Mouse (Mus musculus) layer of hippocampus, adult 2 months (tissue): Measurements from ENCODE around the gene Clec4e. TPM values are rescaled to one million over a fixed set of nuclear protein-coding genes. Genes with fewer than 3 reads are reported as not detected.
"Not testable (repeated sequence)": the region's sequence is repeated elsewhere in the genome, so short reads cannot be mapped to it uniquely, and the experiment has no call there.

ENCODE experiments used
- DNase-seq, 2 experiments: peaks; one replicate each; pipeline ENCODE4 v3.0.0; 2022; ENCODE audit warnings: low spot score in 2 of 2
- H3K27ac ChIP-seq: fragments of 200-600 bp; 2 replicates; pipeline ENCODE4 v1.8.1; 2022
- H3K4me3 ChIP-seq: fragments of 200-600 bp; 2 replicates; pipeline ENCODE4 v1.8.1; 2022; ENCODE audit warnings: mild to moderate bottlenecking
- CTCF ChIP-seq: fragments of 200-600 bp; conservative IDR thresholded peaks from 2 replicates; pipeline ENCODE4 v1.8.1; 2022; ENCODE audit warnings: antibody characterized with exemption, mild to moderate bottlenecking, moderate library complexity
- total RNA-seq, 2 experiments: library from RNA; stranded (reverse); gene quantifications; 2 replicates each; pipeline ENCODE4 v1.2.3; 2021

Gene Clec4e
- total RNA-seq, 2 experiments from 2014 or later, result not detected

DNA sequence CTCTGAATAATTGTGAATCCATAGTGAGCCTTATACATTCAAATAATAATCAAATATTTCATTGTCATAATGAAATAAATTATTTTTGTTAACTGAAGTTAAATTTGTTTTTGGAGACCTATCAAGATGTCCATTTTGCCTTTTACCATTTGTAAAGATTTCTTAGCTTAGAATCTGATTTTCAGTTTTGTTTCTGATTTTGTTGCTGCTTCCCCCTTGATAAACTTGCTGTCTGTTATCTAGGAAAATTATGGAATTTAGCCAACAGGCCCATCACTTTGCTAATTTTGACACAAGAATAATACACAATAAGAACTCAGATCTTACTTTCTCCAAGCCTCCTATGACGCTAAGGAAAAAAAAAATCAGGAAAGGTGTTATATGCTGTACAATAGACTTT lies 28.8 kb downstream of the Clec4e start:
- no peak overlapping the region for H3K27ac ChIP-seq
- no peak for TF ChIP-seq CTCF
- no peak overlapping the region for H3K4me3 ChIP-seq
- no peak for DNase-seq

DNA sequence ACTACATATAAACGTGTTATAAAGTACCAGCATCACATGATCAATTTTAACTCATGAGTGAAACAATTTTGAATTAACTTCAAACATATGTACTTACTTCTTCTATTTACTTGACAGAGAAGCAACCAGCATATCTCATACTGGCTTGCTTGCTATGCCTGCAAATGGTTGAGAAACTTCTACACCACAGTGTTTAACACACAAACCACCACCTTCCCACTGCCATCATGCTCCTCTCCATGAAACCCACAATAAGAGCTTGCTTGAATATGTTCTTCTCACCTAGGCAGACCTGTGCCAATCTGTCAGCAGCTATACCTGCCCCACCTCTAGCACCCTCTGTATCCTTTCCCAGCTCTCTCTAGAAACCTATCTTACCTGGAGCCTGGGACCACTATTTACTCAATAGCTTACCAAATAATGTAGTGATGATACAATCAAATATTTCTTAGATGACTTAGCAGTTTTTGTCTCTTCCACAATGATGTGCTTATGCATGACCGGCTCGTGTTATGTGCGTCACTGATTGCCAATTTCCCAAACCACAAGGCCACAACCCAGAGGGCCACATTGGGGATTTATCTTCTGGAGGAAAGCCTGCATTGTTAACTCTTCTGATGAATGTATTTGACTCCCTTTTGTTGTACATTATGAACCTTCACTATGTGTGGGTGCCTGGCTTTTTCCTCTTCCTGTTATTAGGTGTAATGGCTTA lies 29.6 kb downstream of the Clec4e start:
- DNase-seq, result no peak
- no peak overlapping the region for H3K4me3 ChIP-seq
- no peak for TF ChIP-seq CTCF
- no peak overlapping the region for H3K27ac ChIP-seq

GRCm38 (mm10) chr6:123258946-123259345 lies 30.7 kb downstream of the Clec4e start:
- 0 out of 2 replicates have a peak, but pooled peaks have one; percentile 23 for TF ChIP-seq CTCF
- Histone ChIP-seq H3K27ac (no peak overlapping the region), H3K4me3 (no peak overlapping the region)
- DNase-seq, result no peak

- no peak for DNase-seq
- Histone ChIP-seq H3K4me3 (no peak overlapping the region), H3K27ac (no peak overlapping the region)
- TF ChIP-seq CTCF, result no peak
These were observed 36.9 kb downstream of the Clec4e start for GRCm38 (mm10) chr6:123252735-123253134.

- DNase-seq, result not testable (repeated sequence)
These were observed 40.8 kb downstream of the Clec4e start for GRCm38 (mm10) chr6:123248862-123249261.

DNA sequence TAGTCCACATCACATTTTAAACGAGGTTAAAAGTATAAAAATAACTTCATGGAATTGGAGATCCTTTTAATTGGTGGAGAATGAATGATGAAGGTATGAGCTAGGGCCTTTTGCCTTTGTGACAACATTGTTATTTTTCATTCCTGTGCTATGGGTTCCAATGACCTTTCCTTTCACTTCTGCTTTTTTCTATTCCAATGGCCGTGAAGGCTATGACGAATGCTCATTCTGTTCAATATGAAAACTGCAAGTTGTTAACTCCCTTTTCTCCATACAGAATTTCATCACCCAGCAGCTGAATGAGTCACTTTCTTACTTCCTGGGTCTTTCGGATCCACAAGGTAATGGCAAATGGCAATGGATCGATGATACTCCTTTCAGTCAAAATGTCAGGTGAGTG lies 45.5 kb downstream of the Clec4e start:
- TF ChIP-seq CTCF, result no peak
- Histone ChIP-seq H3K27ac (no peak overlapping the region), H3K4me3 (no peak overlapping the region)
- DNase-seq, result no peak

More at GRCm38 (mm10) chr6:123248862-123249261, 40.8 kb downstream of the Clec4e start:
- H3K27ac ChIP-seq, H3K4me3 ChIP-seq: not testable (repeated sequence)

DNA sequence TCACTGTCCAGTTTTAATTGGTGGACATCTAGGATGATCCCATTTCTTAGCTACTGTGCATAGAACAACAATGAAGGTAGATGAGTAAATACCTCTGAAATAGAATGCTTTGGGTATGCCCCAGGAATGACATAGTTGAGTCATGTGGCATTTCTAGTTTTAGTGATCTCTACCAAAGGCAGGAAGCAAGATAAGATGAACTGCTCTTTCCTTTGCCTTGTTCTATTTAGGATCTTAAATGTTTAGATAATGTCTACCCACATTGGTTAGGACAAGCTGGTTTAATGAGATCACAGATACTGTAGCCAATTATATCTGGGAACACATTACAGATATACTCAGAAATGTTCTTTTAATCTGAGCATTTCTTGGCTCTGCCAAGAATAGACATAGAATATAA lies 52.1 kb downstream of the Clec4e start:
- no peak for DNase-seq
- Histone ChIP-seq H3K4me3 (no peak overlapping the region), H3K27ac (no peak overlapping the region)
- no peak for TF ChIP-seq CTCF

Other genes starting within 250 kb of the Clec4e start
- gene Clec4b1, start 239.9 kb downstream of the Clec4e start, total RNA-seq, result not detected
- 1 to 10 TPM; 1.1 to 2.8 TPM for gene Clec4a2, start 183.4 kb downstream of the Clec4e start, total RNA-seq
- not detected for gene Clec4b2, start 117.0 kb downstream of the Clec4e start, total RNA-seq
- gene Clec4n, start 60.0 kb downstream of the Clec4e start, total RNA-seq, result not detected
- gene Clec4d, start 27.8 kb downstream of the Clec4e start, total RNA-seq, result not detected
- gene Vmn2r19, start 18.5 kb upstream of the Clec4e start, total RNA-seq, result not detected
- gene Vmn2r20, start 128.2 kb upstream of the Clec4e start, total RNA-seq, result not detected
- not detected for gene Vmn2r21, start 243.5 kb upstream of the Clec4e start, total RNA-seq